Mouse (Mus musculus) forebrain, embryonic 11.5 days (tissue): ENCODE results near the gene Mindy2. TPM values are rescaled to one million over a fixed set of nuclear protein-coding genes. Genes with fewer than 3 reads are reported as not detected.

ENCODE experiments used
- ATAC-seq: fragments of 200-750 bp; cut with Nextera tagmentation; replicated peaks from 2 replicates; pipeline ENCODE4 v1.8.0; 2017; ENCODE audit warnings: moderate TSS enrichment; ENCODE audit not compliant: low FRiP score
- DNase-seq: peaks from one replicate; pipeline ENCODE4 v3.0.0-alpha.2; 2017; ENCODE audit warnings: low spot score
- H3K27ac ChIP-seq: fragments of 300-500 bp; sonication (generic); 2 replicates; pipeline ENCODE4 v1.5.1; 2014; ENCODE audit warnings: low read depth, low read length
- H3K27me3 ChIP-seq: fragments of 300-500 bp; sonication (generic); 2 replicates; pipeline ENCODE4 v1.6.1; 2014; ENCODE audit warnings: mild to moderate bottlenecking, low read length, mixed read lengths; ENCODE audit not compliant: control insufficient read depth, insufficient read depth
- H3K36me3 ChIP-seq: fragments of 300-500 bp; sonication (generic); 2 replicates; pipeline ENCODE4 v1.6.1; 2014; ENCODE audit warnings: mild to moderate bottlenecking, low read length, moderate library complexity, mixed read lengths; ENCODE audit not compliant: control insufficient read depth, insufficient read depth
- H3K4me1 ChIP-seq: fragments of 300-500 bp; sonication (generic); replicated peaks from 2 replicates; pipeline ENCODE4 v1.6.1; 2014; ENCODE audit warnings: low read length, mixed read lengths; ENCODE audit not compliant: control insufficient read depth, insufficient read depth
- H3K4me2 ChIP-seq: fragments of 300-500 bp; sonication (generic); 2 replicates; pipeline ENCODE4 v1.6.1; 2014; ENCODE audit warnings: low read depth, mild to moderate bottlenecking, low read length, moderate library complexity, mixed read lengths; ENCODE audit not compliant: severe bottlenecking
- H3K4me3 ChIP-seq: fragments of 300-500 bp; sonication (generic); 2 replicates; pipeline ENCODE4 v1.5.1; 2014; ENCODE audit warnings: low read depth, low read length
- H3K9ac ChIP-seq: fragments of 300-500 bp; sonication (generic); 2 replicates; pipeline ENCODE4 v1.6.1; 2014; ENCODE audit warnings: low read length
- H3K9me3 ChIP-seq: fragments of 300-500 bp; sonication (generic); 2 replicates; pipeline ENCODE4 v1.6.1; 2016; ENCODE audit warnings: low read length, mixed read lengths; ENCODE audit not compliant: control insufficient read depth
- WGBS: fragments of 180-500 bp; shearing (Covaris S2); extraction: QIAGEN DNeasy Blood & Tissue Kit; methylation state at CpG from one replicate; pipeline ENCODE4 v1.1.7; 2014; 5-methylcytosine and 5-hydroxymethylcytosine counted together
- polyA plus RNA-seq: library from polyadenylated mRNA; unstranded; fragments of >200 nt; fragmentation: Nextera tagmentation; extraction: Ambion mirVana; gene quantifications from 2 replicates; pipeline ENCODE4 v1.2.1, GENCODE M21; 2014

Gene Mindy2
- 11.5 and 12.7 TPM in 2 replicates for polyA plus RNA-seq

- no peaks in the 10 kb centered on the region for H3K27me3 ChIP-seq
- H3K27ac ChIP-seq, result peak within 1 kb of the TSS; percentile 80
- H3K36me3 ChIP-seq, result no peaks in the 10 kb centered on the region
- WGBS, result 3% methylated on average over 61 of the region's 67 CpGs
- DNase-seq (peak; percentile 99), ATAC-seq (peak; percentile 97)
- peak within 1 kb of the TSS; percentile 79 for H3K9ac ChIP-seq
- no peaks in the 10 kb centered on the region for H3K9me3 ChIP-seq
- H3K4me3 ChIP-seq, result peak within 1 kb of the TSS; percentile 83
- peak within 1 kb of the TSS; percentile 87 for H3K4me2 ChIP-seq
- H3K4me1 ChIP-seq, result 0 out of 2 replicates have a peak, but pooled peaks cover 9% of the 10 kb centered on the region
These were observed at the start of gene Mindy2 for GRCm38 (mm10) chr9:70657013-70657967. TSS of gene Mindy2 (minus strand) at chr9:70657174.

DNA sequence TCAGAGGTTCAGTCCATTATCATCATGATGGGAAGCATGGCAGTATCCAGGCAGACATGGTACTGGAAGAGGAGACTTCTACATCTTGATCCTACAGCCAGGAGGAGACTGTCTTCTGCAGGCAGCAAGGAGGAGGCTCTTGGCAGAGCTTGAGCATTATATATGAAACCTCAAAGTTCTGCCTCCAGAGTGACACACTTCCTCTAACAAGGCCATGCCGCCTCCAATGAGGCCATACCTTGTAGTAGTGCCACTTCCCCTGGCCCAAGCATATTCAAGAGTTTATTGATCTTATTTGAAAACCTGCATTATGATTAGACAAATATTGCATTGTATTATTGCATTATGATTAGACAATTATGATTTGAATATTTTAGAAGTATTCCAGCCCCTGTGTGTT is 49.5 kb upstream of the Mindy2 start:
- Histone ChIP-seq H3K27ac (no peak overlapping the region), H3K36me3 (no peaks in the 10 kb centered on the region), H3K4me1 (no peaks in the 10 kb centered on the region), H3K27me3 (no peaks in the 10 kb centered on the region), H3K4me3 (no peak overlapping the region), H3K9me3 (no peaks in the 10 kb centered on the region), H3K9ac (no peak overlapping the region), H3K4me2 (no peak overlapping the region)
- WGBS, result 94% methylated on average over 1 of the region's 1 CpGs
- no peak for ATAC-seq
- DNase-seq, result no peak

GRCm38 (mm10) chr9:70703597-70704203 is 46.7 kb upstream of the Mindy2 start:
- WGBS, result 93% methylated on average over 5 of the region's 5 CpGs
- no peaks in the 10 kb centered on the region for H3K36me3 ChIP-seq
- H3K4me2 ChIP-seq, result no peak overlapping the region
- H3K4me1 ChIP-seq, result no peaks in the 10 kb centered on the region
- H3K4me3 ChIP-seq, result no peak overlapping the region
- H3K27ac ChIP-seq, result no peak overlapping the region
- H3K9ac ChIP-seq, result no peak overlapping the region
- H3K27me3 ChIP-seq, result no peaks in the 10 kb centered on the region
- no peaks in the 10 kb centered on the region for H3K9me3 ChIP-seq
- ATAC-seq (no peak), DNase-seq (no peak)

DNA sequence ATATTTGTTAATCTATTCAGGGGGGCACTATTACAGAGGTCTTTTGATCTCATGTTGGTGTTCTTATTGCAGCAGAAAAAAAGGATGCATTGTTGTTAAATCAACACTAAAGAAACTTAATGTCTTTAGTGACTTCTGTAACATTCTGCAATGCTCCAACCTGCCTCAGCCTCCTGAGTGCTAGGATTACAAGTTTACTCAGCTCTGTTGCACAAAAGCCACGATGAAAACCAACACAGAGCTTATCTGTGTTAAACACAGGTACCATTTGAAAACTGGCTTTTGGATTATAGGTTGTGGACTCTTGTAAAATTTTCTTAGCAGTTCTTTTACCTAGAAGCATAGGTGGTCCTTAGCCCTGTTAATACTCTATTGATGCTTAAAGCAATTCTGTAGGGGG is 41.1 kb upstream of the Mindy2 start:
- ATAC-seq, result no peak

DNA sequence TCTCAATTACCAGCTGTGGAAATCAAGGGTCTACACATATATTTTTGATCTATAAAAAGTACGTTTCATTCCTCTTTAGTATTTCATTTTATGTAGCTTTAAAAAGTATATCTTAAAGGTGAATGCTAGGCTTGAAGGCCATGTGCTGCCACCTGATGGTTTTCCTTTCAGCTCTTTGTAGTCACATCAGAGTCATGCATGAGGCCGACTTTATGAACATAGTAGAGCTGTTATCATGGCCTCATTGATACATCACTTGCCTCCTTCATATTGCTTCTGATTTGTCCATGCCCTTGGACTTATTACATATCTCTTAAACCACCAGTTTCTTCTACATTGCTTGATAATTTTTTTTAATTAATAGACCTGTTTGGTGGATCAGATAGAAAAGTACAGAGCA is 38.7 kb upstream of the Mindy2 start:
- Histone ChIP-seq H3K4me3 (no peak overlapping the region), H3K27ac (no peak overlapping the region), H3K9me3 (no peaks in the 10 kb centered on the region), H3K4me1 (no peaks in the 10 kb centered on the region), H3K4me2 (no peak overlapping the region), H3K36me3 (no peaks in the 10 kb centered on the region), H3K9ac (no peak overlapping the region), H3K27me3 (no peaks in the 10 kb centered on the region)
- ATAC-seq, result no peak
- WGBS, result 91% methylated on average over 2 of the region's 2 CpGs
- no peak for DNase-seq

More for the DNA sequence above, 41.1 kb upstream of the Mindy2 start:
- Histone ChIP-seq H3K27me3 (no peaks in the 10 kb centered on the region), H3K4me2 (no peak overlapping the region), H3K4me3 (no peak overlapping the region), H3K4me1 (no peaks in the 10 kb centered on the region), H3K9me3 (no peaks in the 10 kb centered on the region), H3K9ac (no peak overlapping the region), H3K36me3 (no peaks in the 10 kb centered on the region), H3K27ac (no peak overlapping the region)
- 83% methylated on average over 1 of the region's 1 CpGs for WGBS
- DNase-seq, result no peak

- DNase-seq, result no peak
- Histone ChIP-seq H3K4me2 (no peak overlapping the region), H3K27me3 (no peaks in the 10 kb centered on the region), H3K4me3 (no peak overlapping the region), H3K4me1 (no peaks in the 10 kb centered on the region), H3K27ac (no peak overlapping the region), H3K9me3 (no peaks in the 10 kb centered on the region), H3K36me3 (no peaks in the 10 kb centered on the region), H3K9ac (no peak overlapping the region)
- WGBS, result 82% methylated on average over 2 of the region's 2 CpGs
- no peak for ATAC-seq
These were observed 35.1 kb upstream of the Mindy2 start for GRCm38 (mm10) chr9:70691772-70692693.

DNA sequence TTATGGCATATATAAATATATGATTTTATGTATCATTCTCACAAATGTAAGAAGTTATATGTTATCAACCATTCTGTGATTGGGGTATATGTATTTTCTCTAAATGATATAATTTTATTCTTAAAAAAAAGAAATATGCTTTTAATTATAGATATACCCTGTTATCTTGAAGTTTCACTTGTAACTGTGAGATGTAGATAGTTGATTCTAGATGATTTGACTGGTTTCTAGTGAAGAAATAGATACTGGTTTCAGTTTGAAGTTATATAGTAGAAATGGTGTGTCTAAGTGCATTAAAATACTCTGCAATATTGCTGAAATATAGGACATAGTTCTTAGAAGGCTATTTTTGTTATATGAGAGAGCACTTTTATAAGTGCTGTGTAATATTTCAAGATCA is 33.6 kb upstream of the Mindy2 start:
- Histone ChIP-seq H3K4me1 (no peaks in the 10 kb centered on the region), H3K27me3 (no peaks in the 10 kb centered on the region), H3K9me3 (no peaks in the 10 kb centered on the region), H3K9ac (no peak overlapping the region), H3K4me3 (no peak overlapping the region), H3K36me3 (no peaks in the 10 kb centered on the region), H3K27ac (no peak overlapping the region), H3K4me2 (no peak overlapping the region)
- ATAC-seq, result no peak
- no peak for DNase-seq

GRCm38 (mm10) chr9:70689926-70690325 is 33.0 kb upstream of the Mindy2 start:
- Histone ChIP-seq H3K27me3 (no peaks in the 10 kb centered on the region), H3K4me3 (no peak overlapping the region), H3K36me3 (no peaks in the 10 kb centered on the region), H3K4me2 (no peak overlapping the region), H3K4me1 (no peaks in the 10 kb centered on the region), H3K9me3 (no peaks in the 10 kb centered on the region), H3K9ac (no peak overlapping the region), H3K27ac (no peak overlapping the region)
- no peak for ATAC-seq
- 73% methylated on average over 3 of the region's 3 CpGs for WGBS
- no peak for DNase-seq
